Mouse (Mus musculus) adrenal gland, adult 18-20 months (tissue): Measurements from ENCODE around the gene Jade1. TPM values are rescaled to one million over a fixed set of nuclear protein-coding genes. Genes with fewer than 3 reads are reported as not detected.

Experiments
- DNase-seq, 2 experiments: peaks; one replicate each; pipeline ENCODE4 v3.0.0; 2021 to 2022; ENCODE audit warnings: low spot score in 2 of 2
- total RNA-seq, 2 experiments: library from RNA; stranded (reverse); gene quantifications; 1 replicate in 1 of 2; 2 replicates in 1 of 2; pipeline ENCODE4 v1.2.3; 2021

Jade1 gene
- total RNA-seq, 2 experiments from 2014 or later, result 42.0 to 46.9 TPM

DNA sequence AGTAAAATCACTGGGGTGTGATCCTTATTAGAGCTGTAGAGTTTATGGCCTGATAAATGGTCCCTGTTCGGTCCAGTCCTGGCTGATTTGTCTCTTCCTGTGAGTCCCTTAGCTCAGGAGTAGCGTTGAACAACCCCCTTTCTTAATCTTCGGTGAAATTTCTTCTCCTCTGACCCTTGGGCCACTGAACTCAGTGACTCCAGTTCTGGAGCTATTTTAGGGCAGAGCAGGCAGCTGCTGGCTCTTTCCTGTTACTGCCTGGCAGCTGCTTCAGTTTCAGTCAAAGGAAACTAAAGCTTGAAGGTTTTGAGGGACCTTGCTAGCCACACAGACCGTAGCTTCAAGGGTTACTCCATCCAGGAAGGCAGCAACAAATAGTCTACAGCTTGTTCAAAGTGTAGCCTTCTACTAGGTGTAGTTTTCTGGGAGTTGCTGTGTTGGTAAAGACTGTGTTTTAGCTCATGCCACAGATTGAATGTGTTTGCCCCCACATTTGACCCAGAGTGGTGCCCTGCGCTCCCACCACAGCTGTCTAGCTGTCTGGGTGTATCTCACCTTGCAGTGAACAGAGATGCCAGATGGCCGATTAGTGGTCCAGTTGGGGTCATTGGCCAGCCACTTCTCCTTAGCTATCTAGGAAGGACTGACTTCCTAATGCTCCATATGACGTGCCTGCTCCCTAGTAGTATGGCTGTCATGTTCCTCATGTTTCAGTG is 19.3 kb downstream of the Jade1 start:
- no peak for DNase-seq

DNA sequence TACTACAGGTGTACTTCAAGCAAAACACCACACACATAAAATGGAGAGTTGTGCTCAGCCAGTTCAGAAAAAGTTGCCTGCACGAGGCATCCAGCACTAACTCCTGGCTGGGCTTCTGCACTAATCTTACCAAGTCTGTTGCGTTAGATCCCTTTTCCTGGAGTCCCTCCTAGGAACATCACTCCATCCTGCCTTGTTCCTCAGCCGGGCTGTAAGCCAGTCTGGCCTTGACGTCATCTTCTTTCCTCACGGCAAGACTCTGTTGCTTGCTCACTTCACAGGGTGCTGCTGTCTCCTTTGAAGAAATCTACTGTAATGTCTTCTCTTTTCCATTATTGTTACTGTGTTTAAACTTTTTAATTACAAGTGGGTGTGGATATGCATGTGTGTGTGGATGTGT is 20.4 kb downstream of the Jade1 start:
- no peak for DNase-seq

DNA sequence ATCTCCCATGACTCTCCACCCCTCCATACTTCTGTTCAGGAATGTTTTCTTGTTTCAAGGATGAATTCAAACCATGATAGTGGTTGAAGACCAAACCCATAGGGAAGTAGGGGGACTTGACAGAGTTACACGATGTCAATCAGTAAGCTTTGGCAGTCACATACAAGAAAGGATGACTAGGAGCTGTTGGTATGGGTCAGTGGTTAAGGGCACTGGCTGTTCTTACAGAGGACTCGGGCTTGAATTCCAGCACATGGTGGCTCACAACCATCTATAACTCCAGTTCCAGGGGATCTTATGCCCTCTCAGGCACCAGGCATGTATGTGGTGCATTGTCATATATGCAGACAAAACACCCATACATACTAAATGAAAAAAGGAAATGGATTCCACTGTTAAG is 21.7 kb downstream of the Jade1 start:
- DNase-seq, result no peak

DNA sequence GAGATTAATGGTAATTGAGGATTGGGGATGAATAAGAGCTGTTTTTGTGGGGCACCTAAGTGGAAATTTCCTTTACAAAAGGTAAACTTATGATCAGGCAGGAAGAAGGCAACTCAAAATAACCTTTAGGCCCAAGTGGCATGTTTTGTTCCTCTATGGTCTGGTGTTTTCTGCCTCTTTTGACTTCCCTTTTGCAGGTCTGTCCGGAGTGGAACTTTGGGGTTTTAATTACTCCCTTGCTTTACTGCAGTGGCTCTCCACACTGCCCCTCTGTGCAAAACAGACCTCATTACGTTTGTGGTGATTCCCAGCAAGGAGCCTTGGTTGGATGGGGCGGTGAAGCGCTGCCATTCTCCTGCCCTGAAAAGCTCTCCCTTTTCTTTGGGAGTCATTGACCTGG is 24.3 kb downstream of the Jade1 start:
- no peak for DNase-seq

DNA sequence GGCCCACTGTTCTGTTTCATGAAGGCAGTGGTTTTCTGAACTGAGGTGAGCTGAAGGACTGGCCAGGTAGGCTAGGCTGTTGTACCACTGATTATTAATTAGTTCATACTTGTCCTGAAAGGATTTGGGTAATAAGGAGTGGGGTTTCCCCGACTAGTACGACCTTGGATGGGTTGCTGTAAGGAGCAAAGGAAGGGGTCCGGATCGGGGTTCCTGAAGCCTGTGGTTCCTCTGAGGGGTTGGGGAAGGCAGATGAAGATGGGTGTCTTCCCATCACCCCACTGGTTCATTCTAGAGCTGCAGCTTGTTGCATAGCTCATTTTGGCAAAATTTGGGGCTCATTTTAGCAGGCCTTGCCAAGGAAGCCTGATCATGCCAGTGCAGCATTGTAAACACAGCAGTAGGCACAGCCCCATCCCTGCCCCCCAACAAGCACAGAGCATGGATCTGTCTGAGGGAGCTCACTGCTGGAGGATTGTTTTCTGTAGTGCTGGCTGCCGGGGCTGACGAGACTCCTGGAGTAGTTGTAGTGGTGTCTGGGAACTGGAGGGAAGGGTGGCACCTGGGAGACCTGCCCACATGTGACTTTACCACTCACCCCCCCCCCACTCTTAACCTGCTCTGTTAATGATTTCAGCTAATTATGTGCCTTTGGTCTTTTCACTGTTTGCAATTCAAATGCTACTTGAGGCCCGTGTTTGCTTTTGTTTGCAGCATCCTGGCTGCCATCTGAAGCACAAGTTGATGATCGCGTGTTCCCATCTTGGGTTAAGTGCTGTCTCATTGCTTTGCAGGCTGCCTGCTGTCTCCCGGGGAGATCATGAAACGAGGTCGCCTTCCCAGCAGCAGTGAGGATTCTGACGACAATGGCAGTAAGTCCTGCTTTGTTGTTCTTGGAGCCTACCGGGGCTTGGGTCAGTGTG is 25.1 kb downstream of the Jade1 start:
- no peak for DNase-seq

DNA sequence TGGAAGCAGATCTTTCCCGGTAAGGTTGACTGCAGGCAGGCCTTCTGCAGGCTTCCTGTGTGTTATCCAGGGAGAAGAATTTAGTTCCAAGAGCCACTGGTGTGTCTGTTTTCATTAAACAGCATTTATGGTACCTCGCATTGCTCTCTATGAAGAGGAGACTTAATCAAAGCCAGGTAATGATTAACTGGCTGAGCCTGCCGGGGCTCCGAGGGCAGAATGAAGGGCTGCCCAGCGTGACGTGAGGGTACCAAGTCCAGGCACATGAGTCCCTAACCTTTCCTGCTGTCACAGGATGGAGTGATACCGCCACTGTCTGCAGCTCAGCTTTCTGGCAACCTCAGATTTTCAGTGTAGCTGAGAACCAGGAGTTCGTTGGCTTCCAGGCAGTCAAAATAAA is 25.9 kb downstream of the Jade1 start:
- DNase-seq, result no peak

DNA sequence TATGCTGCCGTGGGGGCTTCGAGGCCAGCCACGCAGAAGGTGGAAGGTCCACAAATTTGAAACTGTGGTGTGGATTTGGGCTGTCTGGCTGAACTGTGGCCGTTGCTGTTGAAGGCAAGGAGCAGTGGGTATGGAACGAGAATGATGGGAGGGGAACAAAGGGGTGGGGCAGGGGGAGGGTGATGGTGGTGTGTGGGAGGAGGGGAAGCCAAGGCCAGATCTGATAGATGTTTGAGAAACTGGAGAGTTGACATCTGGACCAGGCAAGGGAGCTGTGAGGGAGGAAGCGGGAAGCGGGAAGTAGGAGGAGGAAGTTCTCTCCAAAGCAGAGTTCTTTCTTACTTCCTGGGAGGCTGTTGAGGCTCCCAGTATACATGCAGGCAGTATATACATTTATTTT is 26.7 kb downstream of the Jade1 start:
- no peak for DNase-seq

DNA sequence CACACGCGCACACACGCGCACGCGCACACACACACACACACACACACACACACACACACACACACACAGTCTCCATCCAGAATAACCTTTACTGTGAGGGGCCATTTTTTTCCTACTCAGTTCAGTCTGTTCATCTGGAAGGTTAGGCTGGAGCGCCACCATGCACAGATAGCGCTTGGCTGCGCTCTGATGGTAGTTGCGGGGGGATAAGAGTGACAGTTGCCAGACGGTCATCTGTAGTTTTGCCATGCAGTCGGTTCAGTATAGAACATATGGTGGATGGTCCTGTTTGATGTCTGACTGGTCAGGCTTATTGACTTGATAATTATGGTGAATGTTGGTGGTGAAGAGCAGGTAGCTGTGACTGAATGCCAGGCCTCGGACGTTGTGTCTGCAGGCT is 27.6 kb downstream of the Jade1 start:
- DNase-seq, result no peak

DNA sequence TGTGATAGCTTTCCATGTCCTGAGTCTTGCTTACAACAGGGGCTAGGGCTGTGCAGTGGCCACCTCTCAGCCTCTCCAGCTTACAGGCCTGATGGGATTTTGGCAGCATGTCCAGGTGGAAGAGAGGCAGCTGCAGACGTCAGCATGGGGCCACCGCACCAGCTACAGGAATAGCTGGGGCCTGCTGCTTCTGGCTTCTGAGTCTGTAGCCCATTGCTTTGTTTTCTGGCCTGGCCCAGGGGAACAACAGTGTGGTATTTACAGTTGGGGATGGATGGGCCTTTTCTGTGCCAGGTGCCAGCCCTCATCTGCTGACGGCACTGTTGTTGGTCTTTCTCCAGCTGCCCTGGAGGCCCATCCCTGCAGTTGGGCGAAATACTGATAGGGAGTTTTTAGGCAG is 28.1 kb downstream of the Jade1 start:
- DNase-seq, result no peak

DNA sequence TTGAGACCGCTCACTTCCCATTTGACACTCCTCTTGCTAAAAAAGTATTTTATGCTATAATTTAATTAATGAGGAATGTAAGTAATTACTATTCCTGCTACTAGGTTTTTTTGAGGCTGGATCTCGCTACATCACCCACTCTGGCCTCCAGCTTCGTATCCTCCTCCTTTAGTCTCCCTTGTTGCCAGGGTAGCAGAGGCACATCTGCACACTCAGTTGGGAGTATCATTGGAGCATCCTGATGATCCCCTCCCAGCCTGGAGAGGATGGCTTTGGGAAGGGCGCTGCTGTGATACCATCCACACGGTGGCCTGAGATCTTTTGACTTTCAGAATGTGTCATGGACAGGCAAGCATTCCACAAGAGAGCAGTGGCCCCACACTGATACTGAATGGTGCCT is 30.0 kb downstream of the Jade1 start:
- no peak for DNase-seq

DNA sequence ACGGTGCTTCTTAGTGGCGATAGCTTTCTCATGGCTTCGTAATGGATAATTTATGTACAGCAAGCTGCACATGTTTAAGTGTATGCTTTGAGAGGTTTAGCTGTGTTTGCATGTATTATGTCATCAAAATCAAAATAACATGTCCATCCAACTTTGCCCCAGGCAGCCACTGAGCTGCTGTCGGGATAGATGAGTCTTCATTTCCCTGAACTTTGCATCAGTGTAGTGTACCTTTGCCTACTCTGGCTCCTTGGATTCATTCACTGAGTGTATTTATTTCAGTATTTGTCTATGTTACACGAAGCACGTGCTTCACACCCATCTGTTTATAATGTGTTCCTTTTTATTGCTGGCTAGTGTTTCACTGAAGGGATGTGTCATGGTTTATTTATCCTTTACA is 30.8 kb downstream of the Jade1 start:
- no peak for DNase-seq

DNA sequence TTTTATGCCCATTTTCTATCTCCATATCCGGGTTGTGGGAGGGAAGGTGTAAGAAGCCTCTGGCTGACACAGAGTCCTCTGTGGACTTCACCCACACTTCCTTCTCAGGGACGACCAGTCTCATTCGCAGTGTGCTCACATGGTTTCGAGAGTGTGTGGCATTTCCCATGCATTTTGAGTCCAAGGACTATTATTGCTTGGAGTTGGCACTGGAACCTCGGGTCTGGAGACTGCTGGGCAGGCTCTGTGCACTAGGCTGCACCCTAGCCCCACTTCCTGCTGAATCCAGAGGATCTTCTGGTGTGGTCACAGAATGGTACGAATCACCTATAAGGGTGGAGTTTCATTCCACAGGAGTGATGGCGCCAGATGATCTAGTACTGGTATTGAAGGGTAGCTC is 31.4 kb downstream of the Jade1 start:
- DNase-seq, result no peak

DNA sequence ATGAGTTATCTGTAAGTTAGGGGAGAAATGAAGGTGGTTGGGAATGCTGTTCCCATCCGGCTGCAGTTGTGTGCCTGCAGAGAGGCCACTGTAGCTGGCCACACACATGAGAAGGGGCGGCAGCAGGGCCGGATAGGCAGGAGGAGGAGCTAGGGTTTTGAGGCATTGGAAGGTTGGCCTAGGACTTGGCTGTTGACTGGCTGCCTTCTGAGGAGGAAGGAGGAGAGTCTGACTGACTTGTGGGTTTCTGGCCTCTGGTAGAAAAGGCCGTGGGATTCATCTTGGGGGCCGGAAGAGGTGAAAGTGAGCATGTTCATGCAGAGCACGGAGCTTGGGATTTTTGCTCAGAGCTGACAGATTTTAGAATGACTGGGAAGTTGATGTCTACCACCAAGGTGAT is 32.1 kb downstream of the Jade1 start:
- no peak for DNase-seq

DNA sequence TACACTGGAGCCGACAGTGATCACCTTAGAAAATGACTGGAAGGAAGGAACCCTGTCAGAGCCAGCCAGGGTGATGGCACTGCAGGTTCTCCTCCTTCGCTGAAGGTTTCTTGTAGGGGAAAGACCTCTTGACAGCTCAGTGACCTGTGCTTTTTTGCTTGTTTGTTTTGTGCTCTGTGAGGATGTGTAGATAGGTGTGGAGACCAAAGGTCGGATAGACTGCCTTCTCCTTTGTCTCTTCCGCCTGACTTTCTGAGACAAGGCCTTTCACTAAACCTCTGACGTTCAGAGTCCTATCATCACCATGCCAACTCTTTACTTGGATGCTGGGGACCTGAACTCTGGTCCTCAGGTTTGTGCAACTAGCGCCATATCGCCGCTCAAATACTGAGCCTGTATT is 33.0 kb downstream of the Jade1 start:
- DNase-seq, result no peak

DNA sequence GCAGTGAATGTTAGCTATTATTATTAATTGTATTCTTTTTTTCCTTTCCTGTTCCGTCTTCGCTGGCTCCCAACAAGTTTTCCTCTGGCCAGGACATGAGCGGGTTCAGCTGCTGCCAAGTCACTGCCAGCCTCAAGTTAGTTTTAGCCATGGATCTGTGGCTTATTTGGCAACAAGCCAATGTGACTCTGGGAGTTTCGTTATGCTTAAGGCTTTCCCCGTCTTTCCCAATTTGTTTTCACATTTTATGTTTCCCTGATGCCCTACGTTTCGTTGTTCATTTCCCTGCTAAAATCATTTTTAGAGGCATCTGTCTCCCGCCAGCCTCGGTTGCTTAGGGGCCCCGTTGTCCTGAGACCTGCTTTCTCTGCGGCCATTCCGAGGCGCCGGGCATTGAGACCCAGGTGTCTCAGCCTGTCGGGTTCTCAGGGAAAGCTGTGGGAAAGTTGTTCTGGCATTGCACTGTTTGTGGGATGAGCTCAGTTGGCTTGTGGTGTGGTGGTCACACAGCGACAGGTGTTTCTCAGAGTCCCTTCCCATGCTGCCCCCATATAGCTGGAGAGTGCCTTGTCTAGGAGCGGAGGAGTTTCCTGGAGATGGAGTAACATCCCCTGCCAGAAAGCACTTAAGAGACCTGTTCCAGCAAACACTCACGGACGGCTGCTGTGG is 33.8 kb downstream of the Jade1 start:
- no peak for DNase-seq

DNA sequence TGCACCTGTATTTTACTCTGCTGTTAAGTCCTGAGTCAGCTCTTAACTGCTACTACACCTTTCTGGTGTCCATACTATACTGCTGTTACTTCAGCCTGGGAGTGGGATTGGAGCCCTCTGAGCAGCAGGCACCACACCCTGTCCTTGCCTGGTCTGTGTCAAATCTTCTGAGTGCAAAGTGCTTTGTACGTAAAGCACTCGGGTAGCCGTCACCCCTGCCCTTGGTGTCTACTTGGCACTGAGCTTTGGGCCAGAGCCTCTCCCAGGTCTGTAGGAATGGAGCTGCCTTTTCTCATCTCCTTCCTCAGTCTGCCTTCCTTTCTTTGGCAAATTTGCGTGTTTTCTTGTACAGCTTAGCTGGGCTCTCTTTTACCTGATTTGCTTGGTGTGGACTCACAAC is 34.5 kb downstream of the Jade1 start:
- DNase-seq, result no peak

DNA sequence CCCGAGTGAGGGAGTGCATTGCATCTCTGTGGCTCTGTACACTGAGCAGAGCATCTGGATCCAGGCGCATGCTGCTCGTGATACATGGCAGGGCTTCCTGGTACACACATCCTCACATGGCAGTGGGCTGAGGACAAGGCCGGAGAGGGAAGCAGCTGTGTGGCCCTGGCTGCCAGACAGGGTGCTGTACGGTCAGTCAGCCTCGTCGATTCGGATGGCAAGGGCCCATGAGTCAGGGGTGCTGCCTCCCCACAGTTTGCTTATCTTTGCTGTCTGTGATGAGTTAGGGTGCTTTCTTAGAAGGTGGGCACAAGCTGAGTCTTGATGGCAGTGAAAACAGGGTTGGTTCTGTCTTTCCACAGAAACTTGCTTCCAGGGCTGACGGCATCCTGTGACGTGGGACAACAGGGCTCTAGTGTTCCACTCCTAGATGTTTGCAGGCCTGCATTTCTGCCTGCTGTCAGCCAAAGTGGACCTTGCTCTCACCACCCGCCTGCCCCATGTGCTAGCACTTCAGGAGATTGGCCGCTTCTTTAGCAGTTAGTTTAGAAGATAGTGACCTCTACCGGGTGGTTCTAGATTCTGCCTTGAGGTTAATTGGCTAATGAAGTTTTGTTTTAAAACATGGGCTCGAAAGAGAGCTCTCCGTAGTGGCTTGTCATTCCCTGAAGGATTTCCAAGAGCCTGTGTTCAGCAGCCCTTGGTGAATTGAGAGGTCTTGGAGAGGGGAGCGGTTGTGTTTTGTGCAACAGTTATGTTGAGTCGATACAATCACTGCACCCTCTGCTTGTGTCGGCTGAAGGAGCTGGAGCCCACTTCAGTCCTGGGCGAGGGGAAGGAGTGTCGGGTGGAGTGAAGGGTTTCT is 35.4 kb downstream of the Jade1 start:
- no peak for DNase-seq

DNA sequence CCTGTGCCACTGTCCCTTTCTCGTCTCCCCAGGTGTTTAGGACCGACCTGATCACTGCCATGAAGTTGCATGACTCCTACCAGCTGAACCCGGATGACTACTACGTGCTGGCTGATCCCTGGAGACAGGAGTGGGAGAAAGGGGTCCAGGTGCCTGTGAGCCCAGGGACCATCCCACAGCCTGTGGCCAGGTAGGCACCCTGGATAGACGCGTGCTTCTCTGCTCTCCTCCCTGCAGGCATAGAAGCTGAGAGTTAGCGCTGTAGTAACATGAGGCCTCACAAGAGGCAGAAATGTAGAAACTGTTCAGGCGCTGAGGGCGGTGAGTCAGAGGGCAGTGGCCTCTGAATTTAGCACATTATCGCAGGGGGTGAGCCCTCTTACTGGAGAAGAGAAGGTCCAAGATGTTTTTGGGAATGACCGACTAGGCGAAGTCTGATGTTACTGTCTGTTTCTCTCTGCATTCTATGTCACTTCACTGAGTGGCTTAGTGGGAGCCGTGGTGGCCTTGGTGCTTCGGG is 36.2 kb downstream of the Jade1 start:
- no peak for DNase-seq

DNA sequence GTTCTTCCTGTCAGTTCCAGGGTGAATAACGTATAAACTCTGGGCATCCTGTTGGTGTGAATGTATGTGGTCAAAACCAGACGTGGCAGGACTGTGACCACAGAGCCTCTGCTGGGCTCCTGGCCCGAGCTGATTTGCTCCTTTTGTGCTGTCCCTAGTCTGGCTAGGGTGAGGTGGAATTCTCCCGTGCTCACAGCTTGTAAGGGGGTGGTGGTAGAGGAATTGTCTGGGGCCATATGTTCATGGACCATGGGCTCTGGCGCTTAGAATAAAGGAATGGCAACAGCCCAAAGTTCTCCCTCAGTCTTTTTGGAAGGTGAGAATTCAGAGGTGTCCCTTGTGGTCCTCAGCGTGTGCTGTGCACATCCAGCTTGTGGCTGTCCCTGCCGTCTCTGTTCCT is 37.3 kb downstream of the Jade1 start:
- DNase-seq, result no peak

DNA sequence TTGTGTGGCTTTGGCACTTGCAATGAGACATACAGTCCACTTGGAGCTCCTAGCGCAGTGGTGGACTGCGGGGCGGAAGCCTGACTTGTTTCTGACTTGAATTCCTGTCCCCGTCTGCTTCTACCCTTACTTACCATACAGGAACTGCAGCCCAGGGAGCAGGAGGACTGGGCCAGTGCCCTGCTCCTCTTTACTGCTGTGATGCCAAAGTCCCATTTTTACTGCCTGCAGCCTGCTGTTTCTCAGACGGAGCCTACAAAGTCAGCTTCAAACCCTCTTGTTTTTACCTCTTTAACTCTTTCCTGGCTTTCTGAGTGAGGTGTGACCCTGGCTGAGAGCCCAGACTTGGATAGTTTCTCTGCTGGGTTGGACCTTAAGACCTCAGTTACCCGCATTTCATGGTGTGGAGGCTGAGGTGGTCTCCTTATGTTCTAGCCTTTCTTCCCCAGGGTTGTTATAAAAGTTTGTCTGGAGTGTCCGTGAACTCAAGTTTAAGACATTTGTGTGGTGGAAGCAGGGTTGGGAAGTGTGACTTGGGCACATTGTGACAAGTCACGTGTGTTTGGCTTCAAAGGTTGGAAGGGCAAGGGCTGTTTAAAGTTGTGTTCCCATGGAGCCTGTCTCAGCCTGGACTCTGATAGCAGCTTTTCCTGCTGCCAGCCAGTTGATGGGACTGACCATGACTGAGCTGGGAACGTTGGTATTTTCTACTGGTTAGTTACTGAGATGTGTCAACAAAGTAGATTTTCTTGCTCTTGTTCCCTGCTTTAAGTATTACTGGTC is 38.8 kb downstream of the Jade1 start:
- DNase-seq, result no peak
